ENCODE assay signal across 22 mouse cellular contexts in the genomic region with DNA sequence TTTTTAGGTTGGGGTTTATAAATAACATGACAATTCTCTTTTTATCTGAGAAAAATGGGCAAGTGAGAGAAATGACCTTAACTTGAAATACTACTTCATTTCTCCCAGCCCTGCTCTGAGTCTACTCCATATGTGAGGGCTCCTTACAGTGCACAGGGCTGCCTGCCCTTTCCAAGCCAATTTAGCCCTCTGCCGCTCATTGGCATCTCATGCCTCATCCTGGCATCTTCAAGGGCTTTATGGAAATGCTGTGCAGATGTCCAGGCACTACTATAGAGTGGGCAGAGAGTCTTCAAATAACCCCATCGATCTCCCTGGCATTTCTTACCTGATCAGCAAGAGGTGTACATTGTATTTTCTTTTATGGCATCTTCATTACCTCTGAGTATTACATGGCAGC.
A peak's percentile ranks its signal among the peaks of the same experiment; 100 is the strongest.
DNase-seq lines count a peak whose midpoint lies in the region; ATAC-seq lines count a peak whose summit lies in the region.
"Had no signal": no experiment of that assay in that cellular context is flagged by ENCODE, and none has a peak within 500 bp of the region (broad histone marks: within the 10 kb centered on the region; RNA-seq: fewer than 3 reads in every experiment).

No protein-coding gene starts in this region.

- H3K4me1 ChIP-seq in midbrain, embryonic 10.5 days, result no peaks in the 10 kb centered on the region
- H3K4me1 ChIP-seq: embryonic facial prominence, embryonic 10.5 days; embryonic facial prominence, embryonic 12.5 days; forebrain, embryonic 13.5 days had no signal

- H3K9me3 ChIP-seq in midbrain, embryonic 10.5 days (replicated peaks), result no peaks in the 10 kb centered on the region
- H3K9me3 ChIP-seq: embryonic facial prominence, embryonic 10.5 days; embryonic facial prominence, embryonic 12.5 days; forebrain, embryonic 13.5 days; forebrain, embryonic 15.5 days had no signal

- no peak for ATAC-seq in cerebellum, adult (ENCODE audit: insufficient number of reproducible peaks, low FRiP score, low TSS enrichment)
- ATAC-seq: activated CD4-positive, CD25-positive, alpha-beta regulatory T cell, adult 4 months; CD4-positive, CD25-positive, alpha-beta regulatory T cell, adult 4 months; forebrain, embryonic 13.5 days; forebrain, embryonic 15.5 days; forebrain, postnatal 0 days; Patski had no signal

- peak; percentile 22 for DNase-seq in cerebellum, adult 11-12 months
- no peak for DNase-seq in cerebellum, adult 11 months
- peak; percentile 45 for DNase-seq in cerebellum, adult 9-10 months
- DNase-seq in left cerebral cortex, postnatal 4 days, result peak; percentile 6
- no peak for DNase-seq in left cerebral cortex, adult 11 months (ENCODE audit: low spot score)
- DNase-seq in cerebellum, postnatal 25 days, result peak; percentile 37 to 59
- no peak for DNase-seq in midbrain, embryonic 10.5 days (ENCODE audit: low spot score)
- DNase-seq: adrenal gland, adult 8-10 months; adrenal gland, postnatal 14 days; B cell, adult 2 months; forebrain, postnatal 0 days; gastrocnemius, adult 2 months had no signal

- no peak overlapping the region for H3K27ac ChIP-seq in midbrain, embryonic 10.5 days (replicated peaks)
- H3K27ac ChIP-seq: embryonic facial prominence, embryonic 10.5 days; embryonic facial prominence, embryonic 12.5 days; forebrain, embryonic 13.5 days; forebrain, embryonic 15.5 days; gastrocnemius, adult 2 months had no signal

- intact Hi-C loops in left cerebral cortex, postnatal 4 days (cut with DNase I), result no loop called here

- H3K36me3 ChIP-seq in midbrain, embryonic 10.5 days, result no peaks in the 10 kb centered on the region
- H3K36me3 ChIP-seq: embryonic facial prominence, embryonic 10.5 days; embryonic facial prominence, embryonic 12.5 days; forebrain, embryonic 15.5 days; G1E had no signal

- WGBS in midbrain, embryonic 10.5 days, result 88% methylated on average over 2 of the region's 2 CpGs

- no peaks in the 10 kb centered on the region for H3K27me3 ChIP-seq in midbrain, embryonic 10.5 days (ENCODE audit: low read depth, poor library complexity, severe bottlenecking)
- H3K27me3 ChIP-seq: CH12.LX; embryonic facial prominence, embryonic 12.5 days; Patski had no signal

- H3K4me3 ChIP-seq in midbrain, embryonic 10.5 days, result no peak overlapping the region
- H3K4me3 ChIP-seq: embryonic facial prominence, embryonic 10.5 days; embryonic facial prominence, embryonic 12.5 days; forebrain, embryonic 13.5 days; forebrain, embryonic 15.5 days; gastrocnemius, adult 2 months had no signal

Comparison
In these comparisons a context has a peak if more than half of its experiments do, and no peak if none do; other contexts are left out.
1. DNase-seq: peak in cerebellum, adult 11-12 months (single experiment), cerebellum, adult 9-10 months (single experiment), left cerebral cortex, postnatal 4 days (single experiment) and cerebellum, postnatal 25 days (2 of 2); none in cerebellum, adult 11 months (single experiment), left cerebral cortex, adult 11 months (single experiment) and midbrain, embryonic 10.5 days (single experiment).